Mouse (Mus musculus): ENCODE measurements around the gene Hrasls. TPM values are rescaled to one million over a fixed set of nuclear protein-coding genes. Genes with fewer than 3 reads are reported as not detected.

Gene Hrasls
- total RNA-seq (2021): 10 to 100 TPM; 35.8 to 43.5 TPM
- long read RNA-seq, experiment 1, transcript Hrasls-201 (4 exons, 2,916 nt): major isoform, 34 of 62 reads
- long read RNA-seq, experiment 1, transcript Hrasls-204 (4 exons, 854 nt): minor isoform, 14 of 62 reads
- long read RNA-seq, experiment 1, partial matches to known transcripts: 3 of 62 reads
- long read RNA-seq, experiment 1, other reads (novel, unspliced or antisense): 10 of 62 reads
- long read RNA-seq, experiment 2, transcript Hrasls-201 (4 exons, 2,916 nt): major isoform, 29 of 66 reads
- long read RNA-seq, experiment 2, transcript Hrasls-204 (4 exons, 854 nt): minor isoform, 18 of 66 reads
- long read RNA-seq, experiment 2, partial matches to known transcripts: 6 of 66 reads
- long read RNA-seq, experiment 2, other reads (novel, unspliced or antisense): 11 of 66 reads

DNA sequence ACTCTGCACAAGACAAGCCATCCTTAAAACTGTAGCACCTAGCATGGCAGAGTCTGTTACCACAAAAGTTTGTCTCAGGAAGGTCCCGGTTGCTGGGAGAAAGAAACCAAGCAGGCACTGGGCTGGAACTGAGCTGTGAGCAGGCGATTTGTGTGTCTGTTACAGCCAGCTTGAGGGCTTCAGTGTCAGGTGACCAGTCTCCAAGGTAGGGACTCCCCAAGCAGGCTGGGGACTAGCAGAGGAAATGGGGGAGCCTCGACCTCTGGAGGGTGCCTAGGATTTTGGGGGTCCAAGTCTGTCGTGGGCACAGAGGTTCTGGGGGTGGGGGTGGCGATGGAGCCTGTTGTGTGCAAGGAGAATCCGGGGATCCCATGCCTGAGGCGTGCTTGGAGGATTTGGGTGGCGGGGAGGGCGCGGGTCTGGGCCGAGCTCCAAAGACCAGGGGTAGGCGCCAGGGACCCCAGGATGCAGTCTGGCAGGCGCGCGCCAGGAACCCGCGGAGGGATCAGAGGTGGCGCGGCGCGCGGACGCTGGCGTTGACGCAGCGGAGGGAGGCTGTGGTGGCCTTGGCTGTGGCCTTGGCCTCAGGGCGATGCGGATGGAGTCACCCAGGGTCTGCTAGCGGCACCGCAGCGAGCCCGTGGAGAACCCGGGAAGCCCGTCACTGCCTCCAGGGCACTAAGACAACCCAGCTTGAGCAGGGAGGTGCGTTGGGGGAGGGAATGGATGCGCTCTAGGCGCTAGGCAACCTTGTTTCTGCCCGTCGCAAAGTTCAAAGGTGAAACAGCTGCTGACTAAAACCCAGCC, at the start of gene Hrasls:
TSS of gene Hrasls (plus strand) at position 91 of the 807 bp plus-strand sequence.
- intact Hi-C loops (cut with DNase I; ENCODE audit: low total_unique reads): no loop called here
- peak; percentile 74 for DNase-seq

DNA sequence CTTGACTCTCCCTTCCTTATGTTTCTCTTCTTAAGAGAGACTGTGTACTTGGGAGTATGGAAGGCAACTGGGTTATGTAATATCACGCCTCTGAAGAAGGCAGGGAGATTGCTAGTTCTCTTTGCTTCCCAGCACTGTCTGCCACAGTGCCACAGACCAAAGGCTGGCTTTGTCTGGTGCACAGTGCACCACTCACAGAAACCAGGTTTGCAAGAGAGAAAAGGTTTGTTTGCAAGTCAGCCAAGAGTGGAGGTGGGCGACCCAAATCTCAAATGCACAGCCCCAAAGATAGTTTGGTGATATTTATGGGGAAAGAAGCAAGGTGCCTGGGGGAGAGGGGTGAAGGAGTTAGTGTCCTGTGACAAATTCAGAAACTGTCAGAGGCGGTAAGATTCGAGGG, 47.2 kb upstream of the Hrasls start:
- intact Hi-C loops (cut with DNase I; ENCODE audit: low total_unique reads): no loop called here
- DNase-seq: no peak

DNA sequence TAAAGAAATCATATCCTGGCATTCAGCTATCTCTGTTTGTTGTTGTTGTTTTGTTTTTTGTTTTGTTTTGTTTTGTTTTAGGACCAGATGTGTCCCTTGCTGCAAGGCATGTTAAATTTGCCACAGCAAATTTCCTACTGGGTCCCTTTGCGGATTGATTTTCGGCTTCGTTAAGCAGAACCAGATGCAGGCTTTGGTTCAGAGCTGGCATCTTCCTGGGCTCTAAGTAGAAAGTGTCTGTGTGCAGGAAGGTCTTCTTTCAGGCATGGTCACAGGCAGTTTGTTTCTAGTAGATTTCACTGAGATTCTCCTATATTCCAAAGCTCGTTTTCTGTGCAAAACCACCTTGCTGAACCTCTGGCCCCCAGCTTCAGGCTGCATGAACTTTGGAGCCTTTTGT, 42.4 kb upstream of the Hrasls start:
- intact Hi-C loops (cut with DNase I; ENCODE audit: low total_unique reads): no loop called here
- DNase-seq: no peak

DNA sequence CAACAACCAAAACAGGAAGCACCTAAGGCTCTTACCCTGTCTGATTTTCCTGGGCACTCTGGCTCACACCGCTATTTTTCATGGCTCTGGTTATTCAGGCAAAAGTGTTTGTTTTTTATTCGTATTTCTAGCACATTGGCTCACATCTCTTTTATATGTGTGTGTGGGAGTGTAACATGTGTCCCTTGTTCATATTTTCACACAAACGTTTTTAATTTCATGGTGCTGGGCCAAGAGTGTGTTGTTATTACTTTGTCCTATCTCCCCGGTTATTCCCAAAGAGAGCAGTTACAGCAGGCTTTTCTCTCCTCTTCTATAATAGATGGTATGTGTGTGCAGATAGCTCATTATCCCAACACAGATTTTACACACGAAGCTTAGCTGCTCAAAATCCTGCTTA, 37.8 kb upstream of the Hrasls start:
- intact Hi-C loops (cut with DNase I; ENCODE audit: low total_unique reads): no loop called here
- DNase-seq: no peak

DNA sequence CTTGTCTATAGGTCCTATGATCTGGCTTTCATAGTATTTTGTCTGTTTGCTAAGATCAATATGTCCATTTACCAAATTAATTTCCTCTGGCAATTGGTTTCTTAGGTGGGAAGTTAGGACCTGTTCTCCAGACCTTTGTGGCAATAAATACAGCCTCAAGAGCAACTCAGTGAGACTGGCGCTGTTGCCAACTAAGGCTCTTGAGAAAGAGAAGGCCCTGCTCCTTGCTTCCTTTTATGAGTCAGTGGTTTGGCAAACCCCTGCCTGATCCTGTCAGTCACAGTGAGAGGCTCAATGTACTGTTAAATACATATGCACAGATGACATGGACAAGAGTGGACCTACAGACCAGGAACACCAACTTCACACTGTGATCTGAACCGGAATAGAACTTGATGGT, 36.3 kb upstream of the Hrasls start:
- intact Hi-C loops (cut with DNase I; ENCODE audit: low total_unique reads): no loop called here
- no peak for DNase-seq

DNA sequence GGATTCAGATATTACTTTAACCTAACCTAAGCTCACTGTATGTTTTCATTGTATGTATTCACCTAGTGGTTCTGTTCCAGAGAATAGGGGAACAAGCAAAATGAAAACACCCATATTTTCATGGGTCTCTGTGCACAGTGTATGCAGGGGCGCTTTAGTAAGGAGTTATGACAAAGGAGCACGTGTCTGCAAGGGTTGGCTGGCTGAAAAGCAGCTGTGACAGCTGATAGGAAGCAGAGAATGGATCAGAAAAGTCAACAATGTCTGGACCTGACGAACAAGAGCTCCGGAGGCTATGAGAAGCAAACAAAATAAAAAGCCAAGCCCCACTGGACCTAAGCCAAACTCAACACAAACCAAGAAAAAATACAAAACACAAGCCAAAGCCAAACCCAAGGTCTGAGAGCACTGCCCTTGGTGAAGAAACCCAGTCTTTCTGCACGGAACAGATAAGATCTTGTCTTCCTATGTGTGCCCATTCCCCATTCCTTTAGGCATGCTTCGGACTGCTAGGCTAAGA, 34.6 kb upstream of the Hrasls start:
- intact Hi-C loops (cut with DNase I; ENCODE audit: low total_unique reads): no loop called here
- DNase-seq: no peak

DNA sequence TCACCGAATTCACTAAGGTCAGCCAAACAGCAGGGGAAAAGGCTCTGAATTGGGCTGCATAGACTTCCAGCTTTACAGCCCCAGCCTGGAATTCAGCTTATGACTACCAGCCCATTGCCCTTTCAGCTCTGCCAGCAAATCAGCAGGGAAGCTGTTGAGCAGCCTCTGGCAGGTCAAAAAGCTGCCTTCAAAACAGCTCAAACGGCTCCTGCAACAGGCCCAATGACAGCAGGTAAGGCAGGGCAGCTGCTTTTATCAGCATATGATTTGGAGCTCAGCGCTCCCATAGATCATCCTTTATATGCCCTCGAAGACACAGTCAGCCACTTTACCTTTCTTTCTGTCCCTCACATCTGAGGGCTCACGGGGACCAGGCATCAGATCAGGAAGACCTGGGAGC, 16.6 kb upstream of the Hrasls start:
- DNase-seq: no peak
- intact Hi-C loops (cut with DNase I; ENCODE audit: low total_unique reads): no loop called here

DNA sequence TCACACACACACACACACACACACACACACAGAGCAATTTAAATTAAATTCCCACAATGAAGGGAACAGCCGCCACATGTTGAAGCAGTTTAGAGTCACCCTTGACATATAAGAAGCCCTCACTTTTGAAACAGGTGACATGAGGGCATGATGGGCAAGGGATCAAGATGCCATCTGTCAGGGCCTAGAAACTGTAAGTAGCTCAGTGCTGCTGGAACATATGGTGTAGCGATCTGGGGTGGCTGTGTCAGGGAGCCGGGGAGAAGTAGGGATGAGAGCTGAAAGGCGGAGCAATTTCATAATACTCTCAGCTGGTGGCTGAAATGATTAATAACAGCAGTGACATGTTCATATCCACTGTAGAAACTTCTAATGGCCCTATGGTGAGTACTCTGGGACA, 15.5 kb upstream of the Hrasls start:
- no peak for DNase-seq
- intact Hi-C loops (cut with DNase I; ENCODE audit: low total_unique reads): no loop called here

DNA sequence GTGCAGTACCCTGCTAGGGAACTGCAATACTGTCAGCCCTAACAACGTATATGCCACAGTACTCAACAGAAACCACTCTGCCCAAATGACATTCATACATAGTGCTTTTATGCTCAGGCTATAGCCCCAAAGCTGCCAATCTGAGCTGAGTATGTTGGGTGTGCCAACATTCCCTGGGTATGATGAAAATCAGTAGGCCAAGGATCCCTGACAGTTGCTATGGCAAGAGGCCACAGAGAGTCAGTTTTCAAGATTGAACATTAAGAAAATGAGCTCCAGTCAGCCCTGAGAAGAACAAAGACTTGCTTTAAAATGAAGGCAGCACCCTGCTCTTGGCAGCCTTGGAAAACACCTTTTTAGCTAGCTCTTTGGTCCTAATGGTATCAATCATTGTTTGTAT, 14.3 kb upstream of the Hrasls start:
- DNase-seq: no peak
- intact Hi-C loops (cut with DNase I; ENCODE audit: low total_unique reads): no loop called here

DNA sequence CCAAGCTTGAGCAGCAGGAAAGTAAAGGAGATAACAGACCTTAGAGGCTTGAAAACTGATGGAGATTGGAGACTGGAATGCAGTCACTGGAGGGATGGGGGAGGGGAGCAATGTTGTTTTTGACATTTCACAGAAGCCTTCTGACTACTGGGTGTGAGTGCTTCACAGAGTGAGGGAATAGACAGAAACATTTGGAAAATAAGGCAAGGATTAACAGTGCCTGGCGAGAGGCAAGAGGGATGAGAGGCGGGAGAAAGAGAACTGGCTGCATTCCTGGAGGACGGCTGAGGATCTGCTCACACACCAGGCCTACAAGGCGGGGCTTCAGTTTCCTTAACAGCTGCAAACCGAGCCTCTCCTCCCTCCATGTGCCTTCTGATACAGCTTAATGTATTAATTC, 11.0 kb upstream of the Hrasls start:
- intact Hi-C loops (cut with DNase I; ENCODE audit: low total_unique reads): no loop called here
- peak; percentile 62 for DNase-seq

DNA sequence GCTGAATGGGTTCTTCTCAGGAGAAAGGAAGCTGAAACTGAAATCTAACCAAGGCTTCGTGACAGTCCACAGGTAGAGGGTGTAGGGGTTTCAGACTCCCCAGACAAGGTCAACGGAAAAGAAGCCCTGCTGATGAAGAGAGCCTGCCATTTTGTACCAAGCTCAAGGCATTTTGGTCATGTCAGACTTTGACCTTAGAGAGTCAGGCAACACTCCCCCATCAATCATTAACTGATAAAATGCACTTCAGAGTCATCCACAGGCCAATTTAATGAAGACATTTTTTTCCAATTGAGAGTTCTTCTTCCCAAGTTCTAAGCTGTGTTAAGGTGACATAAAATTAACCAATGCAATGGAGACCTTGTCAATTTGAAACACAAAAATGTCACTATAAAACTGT, 8.3 kb upstream of the Hrasls start:
- DNase-seq: no peak
- intact Hi-C loops (cut with DNase I; ENCODE audit: low total_unique reads): no loop called here

DNA sequence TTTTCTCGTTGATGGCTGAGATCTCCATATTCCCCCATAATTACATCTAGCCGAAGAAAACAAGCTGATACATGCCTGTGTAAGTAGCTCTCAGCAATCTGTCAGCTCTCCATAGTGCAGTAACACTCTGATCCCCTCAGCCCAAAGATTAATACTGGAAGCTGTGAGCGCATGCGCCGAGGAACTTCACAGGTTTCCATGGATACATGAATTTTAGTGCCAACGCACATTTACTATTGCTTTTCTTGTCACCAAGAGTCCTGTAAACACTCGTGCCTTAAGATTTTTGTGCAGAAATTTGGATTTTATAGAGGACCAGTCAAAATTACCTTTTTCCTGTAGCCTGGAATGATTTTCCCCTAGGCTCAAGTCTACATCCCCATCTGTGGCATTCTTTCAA, 4.6 kb upstream of the Hrasls start:
- intact Hi-C loops (cut with DNase I; ENCODE audit: low total_unique reads): no loop called here
- no peak for DNase-seq

DNA sequence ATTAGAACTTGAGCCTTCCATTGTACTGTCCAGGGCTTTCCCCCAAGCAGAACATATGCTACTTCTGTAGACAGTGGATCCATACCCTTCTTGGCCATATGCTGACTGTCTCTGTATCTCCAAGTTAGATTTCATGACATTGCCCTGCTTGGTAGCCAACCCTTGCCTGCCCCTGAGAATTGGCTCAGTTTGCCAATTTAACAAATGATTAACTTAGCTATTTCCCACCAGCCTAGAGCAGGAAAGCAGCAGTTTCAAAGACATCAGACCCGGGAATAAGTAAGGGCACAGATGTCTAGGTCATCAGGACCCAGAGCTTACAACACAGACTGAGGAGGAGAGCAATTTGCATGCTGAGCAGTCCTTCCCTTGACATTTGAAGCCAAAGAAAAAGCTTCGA, 3.9 kb upstream of the Hrasls start:
- intact Hi-C loops (cut with DNase I; ENCODE audit: low total_unique reads): no loop called here
- no peak for DNase-seq

DNA sequence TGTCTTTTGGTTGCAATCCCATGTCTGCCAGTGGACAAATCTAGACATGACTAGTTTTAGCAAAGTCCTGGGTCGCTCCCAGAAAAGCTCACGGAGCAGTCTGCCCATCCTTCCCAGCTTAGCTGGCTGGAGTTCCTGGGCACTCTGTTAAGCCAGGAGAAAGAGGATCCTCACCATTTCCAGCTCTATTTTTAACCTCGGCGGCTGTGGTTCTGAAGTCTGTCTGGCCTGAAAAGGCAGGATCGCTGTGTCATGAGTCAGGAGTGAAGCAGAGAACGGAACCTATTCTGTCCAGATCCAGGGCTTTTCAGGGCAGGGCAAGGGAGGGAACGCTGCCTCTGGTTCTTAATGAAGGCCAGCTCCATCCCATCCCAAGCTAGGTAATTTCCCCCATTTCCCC, 654 bp upstream of the Hrasls start:
- peak; percentile 71 for DNase-seq
- intact Hi-C loops (cut with DNase I; ENCODE audit: low total_unique reads): no loop called here

DNA sequence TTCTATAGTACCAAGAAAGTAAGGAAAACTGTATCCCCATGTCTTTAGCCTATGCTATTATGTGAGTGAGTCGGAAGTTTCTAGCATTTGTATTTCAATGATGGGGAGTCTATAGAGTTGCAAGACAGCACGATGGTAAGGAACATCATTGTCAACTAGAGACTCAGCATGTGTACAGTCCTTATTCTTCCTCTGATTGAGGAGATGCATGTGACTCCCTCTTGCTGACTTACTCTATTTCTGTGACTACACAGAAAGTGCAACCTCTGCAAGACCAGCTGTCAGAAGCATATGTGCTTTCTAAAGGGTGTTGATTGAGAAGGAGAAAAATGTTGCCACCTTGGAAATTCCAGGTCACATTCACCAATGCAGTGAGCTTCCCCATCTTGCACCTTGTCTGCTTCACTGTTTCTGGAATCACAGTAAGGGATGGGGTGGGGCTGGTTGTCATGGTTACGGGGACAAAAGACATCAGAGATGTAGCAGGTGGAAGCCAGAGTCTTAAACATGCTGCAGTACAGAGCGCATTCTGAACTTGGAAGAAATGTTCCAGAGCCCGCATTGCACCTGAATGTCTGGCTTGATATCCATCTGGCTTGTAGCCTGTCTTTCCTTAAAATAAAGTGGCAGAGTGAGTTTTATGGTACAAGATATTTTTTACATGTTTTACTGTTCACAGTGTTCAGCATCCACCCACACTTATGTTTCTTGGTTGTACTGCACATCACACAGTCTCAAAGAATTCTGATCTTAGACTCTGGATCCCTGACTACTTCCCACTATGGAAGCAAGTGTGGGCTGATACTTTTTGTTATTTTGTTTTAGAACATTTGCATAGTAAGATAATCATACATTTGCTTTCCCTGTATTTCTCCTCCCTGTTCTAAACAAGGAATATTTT, 7.2 kb downstream of the Hrasls start:
- intact Hi-C loops (cut with DNase I; ENCODE audit: low total_unique reads): no loop called here
- DNase-seq: no peak

DNA sequence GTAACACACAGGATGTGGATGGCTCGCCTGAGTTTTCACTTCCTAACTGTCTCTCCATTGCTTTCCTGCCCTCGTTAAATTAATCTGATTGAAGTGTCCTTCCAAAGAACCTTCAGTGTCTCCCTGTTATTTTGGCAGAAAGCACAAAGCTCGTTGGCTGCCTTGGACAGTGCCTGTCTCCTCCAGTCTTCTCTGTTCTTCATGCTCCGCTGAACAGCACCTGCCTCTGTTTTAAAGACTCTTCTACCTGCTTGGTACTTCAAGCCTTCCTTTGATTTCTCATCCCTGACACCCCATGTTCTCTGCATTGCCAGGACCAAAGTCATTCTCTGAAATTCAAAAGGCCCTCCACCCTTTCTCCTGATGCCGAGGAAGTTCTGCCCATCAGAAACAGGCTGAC, 26.5 kb downstream of the Hrasls start:
- no peak for DNase-seq
- intact Hi-C loops (cut with DNase I; ENCODE audit: low total_unique reads): no loop called here

DNA sequence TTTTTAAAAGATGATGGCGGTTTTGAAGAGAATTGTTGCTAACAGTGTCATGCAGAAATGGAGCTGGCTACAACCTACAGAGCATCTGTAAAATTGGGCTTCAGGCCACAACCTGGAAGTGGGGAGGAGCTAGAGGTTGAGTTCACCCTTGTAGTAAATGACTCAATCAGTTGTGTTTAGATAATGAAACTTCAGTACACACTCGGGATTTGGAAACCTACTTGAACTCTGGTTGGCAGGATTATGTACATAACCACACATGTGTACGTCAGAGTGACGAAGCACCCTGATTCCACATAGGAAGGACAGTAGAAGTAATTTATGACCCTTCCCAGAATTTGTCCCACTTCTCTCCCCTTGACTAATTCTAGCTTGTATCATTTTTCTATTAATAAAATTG, 44.8 kb downstream of the Hrasls start:
- intact Hi-C loops (cut with DNase I; ENCODE audit: low total_unique reads): no loop called here
- no peak for DNase-seq
